Mouse (Mus musculus): ENCODE results near the gene Pih1d1. TPM values are rescaled to one million over a fixed set of nuclear protein-coding genes. Genes with fewer than 3 reads are reported as not detected.

Pih1d1 gene
- polyA plus RNA-seq, 1 experiment = 80.3 TPM

GRCm38 (mm10) chr7:45175929-45176328 is 21.8 kb downstream of the Pih1d1 start:
- no peak for DNase-seq
- H3K36me3 ChIP-seq (ENCODE audit: control insufficient read depth, insufficient read depth, low read length) = no peaks in the 10 kb centered on the region
- H3K27me3 ChIP-seq (replicated peaks; ENCODE audit: control insufficient read depth, insufficient read depth, low read length) = peaks cover 4% of the 10 kb centered on the region
- H3K4me3 ChIP-seq (ENCODE audit: insufficient read depth, low read depth, low read length) = no peak overlapping the region
- no peaks in the 10 kb centered on the region for H3K4me1 ChIP-seq (ENCODE audit: control insufficient read depth, insufficient read depth, low read length)
- TF ChIP-seq POLR2A (IDR thresholded peaks at IDR 0.05; ENCODE audit: low read depth, low read length) = no peak
- TF ChIP-seq CTCF (conservative IDR thresholded peaks at IDR 0.05; ENCODE audit: insufficient read depth, insufficient read length, low read depth, low read length) = no peak
- 6% methylated on average over 23 of the region's 23 CpGs for WGBS
- H3K27ac ChIP-seq (ENCODE audit: insufficient read depth, low read depth, low read length) = no peak overlapping the region

- no peak overlapping the region for H3K27ac ChIP-seq (ENCODE audit: insufficient read depth, low read depth, low read length)
- TF ChIP-seq POLR2A (IDR thresholded peaks at IDR 0.05; ENCODE audit: low read depth, low read length) = no peak
- TF ChIP-seq CTCF (conservative IDR thresholded peaks at IDR 0.05; ENCODE audit: insufficient read depth, insufficient read length, low read depth, low read length) = no peak
- no peaks in the 10 kb centered on the region for H3K4me1 ChIP-seq (ENCODE audit: control insufficient read depth, insufficient read depth, low read length)
- H3K27me3 ChIP-seq (replicated peaks; ENCODE audit: control insufficient read depth, insufficient read depth, low read length) = peaks cover 5% of the 10 kb centered on the region
- H3K4me3 ChIP-seq (ENCODE audit: insufficient read depth, low read depth, low read length) = no peak overlapping the region
- 6% methylated on average over 30 of the region's 31 CpGs for WGBS
- no peaks in the 10 kb centered on the region for H3K36me3 ChIP-seq (ENCODE audit: control insufficient read depth, insufficient read depth, low read length)
- no peak for DNase-seq
Measured at GRCm38 (mm10) chr7:45176356-45176755, 22.3 kb downstream of the Pih1d1 start.

GRCm38 (mm10) chr7:45178550-45178949 is 24.4 kb downstream of the Pih1d1 start:
- Histone ChIP-seq H3K36me3 (ENCODE audit: control insufficient read depth, insufficient read depth, low read length) (no peaks in the 10 kb centered on the region), H3K27ac (ENCODE audit: insufficient read depth, low read depth, low read length) (no peak overlapping the region), H3K4me1 (ENCODE audit: control insufficient read depth, insufficient read depth, low read length) (no peaks in the 10 kb centered on the region), H3K27me3 (replicated peaks; ENCODE audit: control insufficient read depth, insufficient read depth, low read length) (peaks cover 5% of the 10 kb centered on the region), H3K4me3 (ENCODE audit: insufficient read depth, low read depth, low read length) (no peak overlapping the region)
- 21% methylated on average over 7 of the region's 7 CpGs for WGBS
- TF ChIP-seq CTCF (conservative IDR thresholded peaks at IDR 0.05; ENCODE audit: insufficient read depth, insufficient read length, low read depth, low read length) = no peak
- TF ChIP-seq POLR2A (IDR thresholded peaks at IDR 0.05; ENCODE audit: low read depth, low read length) = no peak
- DNase-seq = no peak

- no peak within 1 kb of the TSS for H3K27ac ChIP-seq (ENCODE audit: insufficient read depth, low read depth, low read length)
- H3K36me3 ChIP-seq (ENCODE audit: control insufficient read depth, insufficient read depth, low read length) = no peaks in the 10 kb centered on the region
- DNase-seq = no peak
- H3K27me3 ChIP-seq (replicated peaks; ENCODE audit: control insufficient read depth, insufficient read depth, low read length) = peaks cover 5% of the 10 kb centered on the region
- TF ChIP-seq POLR2A (IDR thresholded peaks at IDR 0.05; ENCODE audit: low read depth, low read length) (no peak), CTCF (conservative IDR thresholded peaks at IDR 0.05; ENCODE audit: insufficient read depth, insufficient read length, low read depth, low read length) (no peak)
- H3K4me3 ChIP-seq (ENCODE audit: insufficient read depth, low read depth, low read length) = no peak within 1 kb of the TSS
- H3K4me1 ChIP-seq (ENCODE audit: control insufficient read depth, insufficient read depth, low read length) = no peaks in the 10 kb centered on the region
- 40% methylated on average over 7 of the region's 7 CpGs for WGBS
Measured at GRCm38 (mm10) chr7:45179469-45179868, 25.4 kb downstream of the Pih1d1 start, which contains the start of gene Gfy. Gene Gfy, minus strand, starts transcription at chr7:45179569.

GRCm38 (mm10) chr7:45180896-45181477 is 26.9 kb downstream of the Pih1d1 start, which contains the start of gene Pth2:
Gene Pth2, plus strand, starts transcription at chr7:45180995.
- peaks cover 5% of the 10 kb centered on the region for H3K27me3 ChIP-seq (replicated peaks; ENCODE audit: control insufficient read depth, insufficient read depth, low read length)
- H3K4me1 ChIP-seq (ENCODE audit: control insufficient read depth, insufficient read depth, low read length) = no peaks in the 10 kb centered on the region
- H3K4me3 ChIP-seq (ENCODE audit: insufficient read depth, low read depth, low read length) = no peak within 1 kb of the TSS
- TF ChIP-seq POLR2A (IDR thresholded peaks at IDR 0.05; ENCODE audit: low read depth, low read length) (no peak), CTCF (conservative IDR thresholded peaks at IDR 0.05; ENCODE audit: insufficient read depth, insufficient read length, low read depth, low read length) (no peak)
- H3K27ac ChIP-seq (ENCODE audit: insufficient read depth, low read depth, low read length) = no peak within 1 kb of the TSS
- DNase-seq = no peak
- 18% methylated on average over 20 of the region's 20 CpGs for WGBS
- no peaks in the 10 kb centered on the region for H3K36me3 ChIP-seq (ENCODE audit: control insufficient read depth, insufficient read depth, low read length)

- Histone ChIP-seq H3K36me3 (ENCODE audit: control insufficient read depth, insufficient read depth, low read length) (no peaks in the 10 kb centered on the region), H3K27me3 (replicated peaks; ENCODE audit: control insufficient read depth, insufficient read depth, low read length) (peaks cover 2% of the 10 kb centered on the region), H3K4me1 (ENCODE audit: control insufficient read depth, insufficient read depth, low read length) (no peaks in the 10 kb centered on the region), H3K27ac (ENCODE audit: insufficient read depth, low read depth, low read length) (no peak overlapping the region), H3K4me3 (ENCODE audit: insufficient read depth, low read depth, low read length) (no peak overlapping the region)
- no peak for DNase-seq
- 6% methylated on average over 35 of the region's 35 CpGs for WGBS
- TF ChIP-seq POLR2A (IDR thresholded peaks at IDR 0.05; ENCODE audit: low read depth, low read length) = no peak
- TF ChIP-seq CTCF (conservative IDR thresholded peaks at IDR 0.05; ENCODE audit: insufficient read depth, insufficient read length, low read depth, low read length) = no peak
Measured at GRCm38 (mm10) chr7:45181540-45181939, 27.4 kb downstream of the Pih1d1 start.

GRCm38 (mm10) chr7:45182199-45182601 is 28.1 kb downstream of the Pih1d1 start:
- TF ChIP-seq CTCF (conservative IDR thresholded peaks at IDR 0.05; ENCODE audit: insufficient read depth, insufficient read length, low read depth, low read length) = no peak
- TF ChIP-seq POLR2A (IDR thresholded peaks at IDR 0.05; ENCODE audit: low read depth, low read length) = no peak
- no peaks in the 10 kb centered on the region for H3K36me3 ChIP-seq (ENCODE audit: control insufficient read depth, insufficient read depth, low read length)
- peaks cover 1% of the 10 kb centered on the region for H3K27me3 ChIP-seq (replicated peaks; ENCODE audit: control insufficient read depth, insufficient read depth, low read length)
- WGBS = 2% methylated on average over 34 of the region's 34 CpGs
- H3K27ac ChIP-seq (ENCODE audit: insufficient read depth, low read depth, low read length) = peak overlapping the region; percentile 12; the same call in 1 of the 2 replicates
- DNase-seq = peak; percentile 95
- peak overlapping the region; percentile 22 for H3K4me3 ChIP-seq (ENCODE audit: insufficient read depth, low read depth, low read length)
- no peaks in the 10 kb centered on the region for H3K4me1 ChIP-seq (ENCODE audit: control insufficient read depth, insufficient read depth, low read length)
